Mouse (Mus musculus) CH12.LX (cell line): ENCODE results near the gene Ehf. TPM values are rescaled to one million over a fixed set of nuclear protein-coding genes. Genes with fewer than 3 reads are reported as not detected.

ENCODE experiments used
- DNase-seq: peaks from one replicate; pipeline ENCODE4 v3.0.0-alpha.2; 2013; ENCODE audit errors: extremely low read depth
- H3K27ac ChIP-seq: 2 replicates; pipeline ENCODE4 v1.5.1; 2012; ENCODE audit warnings: low read depth, mild to moderate bottlenecking, control low read depth, moderate library complexity; ENCODE audit not compliant: insufficient read depth
- H3K27me3 ChIP-seq: replicated peaks from 2 replicates; pipeline ENCODE3; 2012; ENCODE audit warnings: inconsistent platforms
- H3K36me3 ChIP-seq, 2 experiments: replicated peaks in 1 of 2; 2 replicates each; pipeline versions ENCODE3 to v1.6.1; 2012; ENCODE audit warnings: inconsistent platforms in 1 of 2, low read length in 1 of 2, mild to moderate bottlenecking in 1 of 2, mixed read lengths in 1 of 2, moderate library complexity in 1 of 2; ENCODE audit not compliant: control insufficient read depth in 1 of 2, insufficient read depth in 1 of 2
- H3K4me1 ChIP-seq, 2 experiments: 2 replicates each; pipeline ENCODE4 v1.6.1; 2012; ENCODE audit warnings: inconsistent platforms in 1 of 2, moderate library complexity in 1 of 2; ENCODE audit not compliant: insufficient read depth in 2 of 2, control insufficient read depth in 1 of 2
- H3K4me2 ChIP-seq: 2 replicates; pipeline ENCODE4 v1.6.1; 2012; ENCODE audit warnings: low read depth, mild to moderate bottlenecking, control low read depth; ENCODE audit not compliant: poor library complexity, insufficient read depth, severe bottlenecking
- H3K4me3 ChIP-seq, 3 experiments: fragments of 150-350 bp in 1 of 3; sonication (generic) in 1 of 3; replicated peaks in 1 of 3; 2 replicates each; pipeline versions ENCODE3 to v1.5.1; 2011 to 2012; ENCODE audit warnings: low read depth in 2 of 3, low read length in 2 of 3, mild to moderate bottlenecking in 2 of 3, moderate library complexity in 2 of 3, control low read depth in 1 of 3, improper control_type of control experiment in 1 of 3, inconsistent platforms in 1 of 3, mixed read lengths in 1 of 3; ENCODE audit not compliant: poor library complexity in 1 of 3
- H3K79me2 ChIP-seq: replicated peaks from 2 replicates; pipeline ENCODE4 v1.6.1; 2012; ENCODE audit warnings: mild to moderate bottlenecking, moderate library complexity; ENCODE audit not compliant: control insufficient read depth, poor library complexity, insufficient read depth, severe bottlenecking; ENCODE audit errors: extremely low read depth
- H3K9ac ChIP-seq: 2 replicates; pipeline ENCODE4 v1.6.1; 2012; ENCODE audit warnings: low read depth, mild to moderate bottlenecking, control low read depth, moderate library complexity; ENCODE audit not compliant: insufficient read depth
- H3K9me3 ChIP-seq: replicated peaks from 2 replicates; pipeline ENCODE3; 2012; ENCODE audit warnings: low read length, inconsistent platforms, mixed read lengths
- CHD1 ChIP-seq: IDR thresholded peaks from 2 replicates; pipeline ENCODE4 v1.6.1; 2012; ENCODE audit warnings: low read depth, low read length, improper control_type of control experiment, inconsistent platforms
- CTCF ChIP-seq, 2 experiments: IDR thresholded peaks in 1 of 2; conservative IDR thresholded peaks in 1 of 2; 2 replicates each; pipeline ENCODE4 v1.5.1; 2011 to 2012; ENCODE audit warnings: low read depth in 2 of 2, low read length in 2 of 2, improper control_type of control experiment in 1 of 2, inconsistent platforms in 1 of 2, mild to moderate bottlenecking in 1 of 2, moderate library complexity in 1 of 2
- E2F4 ChIP-seq: IDR thresholded peaks from 2 replicates; pipeline ENCODE4 v1.6.1; 2011; ENCODE audit warnings: low read depth, low read length, improper control_type of control experiment; ENCODE audit not compliant: insufficient replicate concordance
- ETS1 ChIP-seq: conservative IDR thresholded peaks from 2 replicates; pipeline ENCODE4 v1.6.1; 2012; ENCODE audit warnings: low read depth, mild to moderate bottlenecking, inconsistent platforms, low read length, improper control_type of control experiment, moderate library complexity
- HCFC1 ChIP-seq: IDR thresholded peaks from 2 replicates; pipeline ENCODE4 v1.6.1; 2012; ENCODE audit warnings: low read depth, mild to moderate bottlenecking, inconsistent platforms, low read length, improper control_type of control experiment
- JUND ChIP-seq: conservative IDR thresholded peaks from 2 replicates; pipeline ENCODE4 v1.6.1; 2011; ENCODE audit warnings: low read depth, low read length, improper control_type of control experiment
- KAT2A ChIP-seq: IDR thresholded peaks from 2 replicates; pipeline ENCODE4 v1.6.1; 2012; ENCODE audit warnings: low read length, improper control_type of control experiment, inconsistent platforms; ENCODE audit not compliant: insufficient replicate concordance
- MAX ChIP-seq: IDR thresholded peaks from 2 replicates; pipeline ENCODE4 v1.6.1; 2011; ENCODE audit warnings: low read length, improper control_type of control experiment
- MAZ ChIP-seq: IDR thresholded peaks from 2 replicates; pipeline ENCODE4 v1.6.1; 2012; ENCODE audit warnings: low read depth, mild to moderate bottlenecking, inconsistent platforms, low read length, improper control_type of control experiment, moderate library complexity
- MEF2A ChIP-seq: IDR thresholded peaks from 2 replicates; pipeline ENCODE4 v1.6.1; 2014; ENCODE audit warnings: low read depth, mild to moderate bottlenecking, inconsistent platforms, low read length, improper control_type of control experiment, borderline replicate concordance
- PAX5 ChIP-seq: IDR thresholded peaks from 2 replicates; pipeline ENCODE4 v1.6.1; 2012; ENCODE audit warnings: low read length, inconsistent platforms, mixed read lengths
- POLR2A ChIP-seq: IDR thresholded peaks from 2 replicates; pipeline ENCODE4 v1.6.1; 2011; ENCODE audit warnings: low read depth, mild to moderate bottlenecking, improper control_type of control experiment, low read length
- POLR2AphosphoS2 ChIP-seq: IDR thresholded peaks from 2 replicates; pipeline ENCODE4 v1.6.1; 2011; ENCODE audit warnings: low read depth, low read length, improper control_type of control experiment
- RCOR1 ChIP-seq: conservative IDR thresholded peaks from 2 replicates; pipeline ENCODE4 v1.6.1; 2012; ENCODE audit warnings: low read depth, mild to moderate bottlenecking, inconsistent platforms, low read length, improper control_type of control experiment
- SIN3A ChIP-seq: IDR thresholded peaks from 2 replicates; pipeline ENCODE4 v1.6.1; 2012; ENCODE audit warnings: low read length, improper control_type of control experiment, inconsistent platforms
- SMC3 ChIP-seq: IDR thresholded peaks from 2 replicates; pipeline ENCODE4 v1.6.1; 2011; ENCODE audit warnings: low read depth, low read length, improper control_type of control experiment
- TCF12 ChIP-seq: IDR thresholded peaks from 2 replicates; pipeline ENCODE4 v1.6.1; 2014; ENCODE audit warnings: low read depth, mild to moderate bottlenecking, inconsistent platforms, low read length, improper control_type of control experiment
- UBTF ChIP-seq: IDR thresholded peaks from 2 replicates; pipeline ENCODE4 v1.6.1; 2012; ENCODE audit warnings: low read depth, mild to moderate bottlenecking, inconsistent platforms, low read length, improper control_type of control experiment, moderate library complexity
- USF2 ChIP-seq: conservative IDR thresholded peaks from 2 replicates; pipeline ENCODE4 v1.6.1; 2011; ENCODE audit warnings: low read depth, low read length, improper control_type of control experiment
- ZKSCAN1 ChIP-seq: IDR thresholded peaks from 2 replicates; pipeline ENCODE4 v1.6.1; 2012; ENCODE audit warnings: low read depth, inconsistent platforms, low read length, improper control_type of control experiment, borderline replicate concordance
- ZNF384 ChIP-seq: IDR thresholded peaks from 2 replicates; pipeline ENCODE4 v1.6.1; 2012; ENCODE audit warnings: low read depth, low read length, improper control_type of control experiment, inconsistent platforms
- dilution Hi-C: fragments of 300-500 bp; cut with MboI; formaldehyde crosslinking; loops from 2 replicates; pipeline ENCODE4 v1.14.3; 2020; ENCODE audit warnings: low sequenced_read_pairs; ENCODE audit not compliant: extremely low pct_unique_long_range_greater_than_20kb, extremely low pct_ligation_motif_present
- in situ Hi-C: fragments of 300-500 bp; cut with MboI; formaldehyde crosslinking; loops from 3 replicates; pipeline ENCODE4 v1.14.3; 2019; ENCODE audit warnings: low sequenced_read_pairs, low pct_ligation_motif_present, low pct_unique_long_range_greater_than_20kb, mixed read lengths
- polyA plus RNA-seq: library from polyadenylated mRNA; unstranded; fragments of >175 nt; gene quantifications from 2 replicates; pipeline ENCODE4 v1.2.1, GENCODE M21; 2012; ENCODE audit warnings: low read depth; ENCODE audit not compliant: insufficient read length
- total RNA-seq, 2 experiments: library from RNA; depleted of rRNA; stranded (reverse); fragments of 300-350 nt in 1 of 2; fragments of >200 nt in 1 of 2; gene quantifications; 2 replicates each; pipeline ENCODE4 v1.2.3; 2012 to 2014

Gene Ehf
- total and polyA plus RNA-seq, 3 experiments: 0.63 to 0.64 TPM; not detected in 1

DNA sequence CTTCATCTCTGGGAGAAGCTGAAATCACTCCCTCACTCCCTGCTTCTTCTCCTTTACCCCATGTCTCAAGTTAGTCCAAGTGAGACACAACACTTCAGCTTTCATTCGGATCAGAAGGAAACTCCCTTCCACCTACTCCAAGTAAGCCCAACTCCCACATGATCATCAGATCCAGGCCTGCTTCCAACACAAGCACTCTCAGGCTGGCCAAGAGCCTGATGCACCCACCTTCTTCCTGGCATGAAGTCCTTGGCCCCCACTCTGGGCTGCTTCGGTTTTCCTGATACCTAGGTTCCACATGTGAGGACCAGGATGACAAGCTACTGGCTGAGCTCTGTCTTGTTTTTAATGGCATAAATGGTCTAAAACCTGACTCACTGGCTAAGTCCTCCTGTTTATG lies 28.3 kb downstream of the Ehf start:
- in situ Hi-C loops: no loop called here

DNA sequence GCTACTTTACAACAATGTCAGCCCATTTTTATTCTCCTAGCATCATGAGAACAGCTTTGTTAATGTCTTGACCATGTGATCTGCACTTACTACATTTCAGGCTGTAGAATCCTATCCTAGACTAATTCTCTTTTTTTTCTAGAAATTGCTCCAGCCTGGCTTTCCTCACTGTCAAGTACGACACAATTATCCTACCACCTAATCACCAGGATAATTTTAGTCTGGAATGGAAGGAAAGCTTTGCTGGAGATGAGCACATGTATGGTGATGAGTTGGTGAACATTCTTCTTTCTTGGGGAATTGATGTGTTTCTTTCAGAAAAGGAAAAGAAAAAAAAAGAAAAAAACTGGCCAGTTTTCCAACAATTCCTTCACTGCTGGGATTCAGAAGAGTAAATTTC lies 28.8 kb downstream of the Ehf start:
- H3K27ac ChIP-seq: no peak overlapping the region
- in situ Hi-C loops (no loop called here), dilution Hi-C loops (no loop called here)
- no peaks in the 10 kb centered on the region for H3K79me2 ChIP-seq
- no peak overlapping the region for H3K4me3 ChIP-seq
- no peaks in the 10 kb centered on the region for H3K27me3 ChIP-seq
- H3K9ac ChIP-seq: no peak overlapping the region
- DNase-seq: no peak
- no peaks in the 10 kb centered on the region for H3K36me3 ChIP-seq
- H3K9me3 ChIP-seq: no peaks in the 10 kb centered on the region
- TF ChIP-seq RCOR1: no peak
- no peak for TF ChIP-seq E2F4
- no peak for TF ChIP-seq CHD1
- TF ChIP-seq MAZ: no peak
- no peak for TF ChIP-seq ZNF384
- no peak for TF ChIP-seq MAX
- no peak for TF ChIP-seq KAT2A
- TF ChIP-seq HCFC1: no peak
- TF ChIP-seq TCF12: no peak
- TF ChIP-seq PAX5: no peak
- no peak for TF ChIP-seq JUND
- TF ChIP-seq MEF2A: no peak
- no peak overlapping the region for H3K4me2 ChIP-seq
- peaks cover 4 to 10% of the 10 kb centered on the region in 2 experiments; a peak in 3 of 4 replicates for H3K4me1 ChIP-seq

More for the DNA sequence above, 28.3 kb downstream of the Ehf start:
- Histone ChIP-seq H3K36me3 (no peaks in the 10 kb centered on the region), H3K4me2 (no peak overlapping the region), H3K27me3 (no peaks in the 10 kb centered on the region), H3K27ac (no peak overlapping the region), H3K4me1 (peaks cover 6 to 15% of the 10 kb centered on the region in 2 experiments; a peak in 3 of 4 replicates), H3K79me2 (no peaks in the 10 kb centered on the region), H3K4me3 (no peak overlapping the region), H3K9me3 (no peaks in the 10 kb centered on the region), H3K9ac (no peak overlapping the region)
- DNase-seq: no peak
- TF ChIP-seq SIN3A (no peak), USF2 (no peak), CTCF (conservative IDR thresholded peaks at IDR 0.05 in 1 of 2, IDR thresholded peaks at IDR 0.05 in 1 of 2; ENCODE audit: low read depth in 2 of 2, low read length in 2 of 2) (no peak), UBTF (no peak), ETS1 (no peak), MEF2A (no peak), ZKSCAN1 (no peak), POLR2AphosphoS2 (no peak), POLR2A (no peak), SMC3 (no peak)
- dilution Hi-C loops: no loop called here
